Mouse (Mus musculus) T-cell, adult 2 months (primary cell): ENCODE data around the gene Creb5.
A peak's percentile ranks its signal among the peaks of the same experiment; 100 is the strongest.

Source experiments
- DNase-seq: peaks from one replicate; pipeline ENCODE4 v3.0.0; 2022; ENCODE audit warnings: low spot score

The Creb5 gene

GRCm38 (mm10) chr6:53319543-53320325 lies 32.7 kb downstream of the Creb5 start:
- DNase-seq = no peak

GRCm38 (mm10) chr6:53337398-53337797 lies 50.3 kb downstream of the Creb5 start:
- DNase-seq = no peak

GRCm38 (mm10) chr6:53352311-53352960 lies 65.4 kb downstream of the Creb5 start:
- DNase-seq = no peak

GRCm38 (mm10) chr6:53356328-53356727 lies 69.3 kb downstream of the Creb5 start:
- DNase-seq = no peak

GRCm38 (mm10) chr6:53363535-53363934 lies 76.5 kb downstream of the Creb5 start:
- no peak for DNase-seq

- DNase-seq = no peak
These were observed 76.9 kb downstream of the Creb5 start for GRCm38 (mm10) chr6:53363981-53364391.

- DNase-seq = no peak
These were observed 82.1 kb downstream of the Creb5 start for GRCm38 (mm10) chr6:53369147-53369546.

GRCm38 (mm10) chr6:53369928-53370327 lies 82.9 kb downstream of the Creb5 start:
- peak; percentile 65 for DNase-seq

GRCm38 (mm10) chr6:53371962-53372361 lies 84.9 kb downstream of the Creb5 start:
- DNase-seq = no peak

- no peak for DNase-seq
These were observed 87.4 kb downstream of the Creb5 start for GRCm38 (mm10) chr6:53374315-53374941.

- DNase-seq = peak; percentile 16
These were observed 102.2 kb downstream of the Creb5 start for GRCm38 (mm10) chr6:53389277-53389676.

- peak; percentile 15 for DNase-seq
These were observed 103.3 kb downstream of the Creb5 start for GRCm38 (mm10) chr6:53390413-53390812.

- DNase-seq = no peak
These were observed 107.0 kb downstream of the Creb5 start for GRCm38 (mm10) chr6:53394026-53394425.

- no peak for DNase-seq
These were observed 108.1 kb downstream of the Creb5 start for GRCm38 (mm10) chr6:53395208-53395607.

GRCm38 (mm10) chr6:53396421-53396820 lies 109.4 kb downstream of the Creb5 start:
- DNase-seq = no peak

GRCm38 (mm10) chr6:53397797-53398196 lies 110.7 kb downstream of the Creb5 start:
- no peak for DNase-seq

- no peak for DNase-seq
These were observed 111.4 kb downstream of the Creb5 start for GRCm38 (mm10) chr6:53398297-53399140.

GRCm38 (mm10) chr6:53401364-53401763 lies 114.3 kb downstream of the Creb5 start:
- DNase-seq = no peak

- DNase-seq = peak; percentile 85
These were observed 115.5 kb downstream of the Creb5 start for GRCm38 (mm10) chr6:53402551-53402950.

- DNase-seq = peak; percentile 21
These were observed 122.1 kb downstream of the Creb5 start for GRCm38 (mm10) chr6:53409183-53409582.

- no peak for DNase-seq
These were observed 134.3 kb downstream of the Creb5 start for GRCm38 (mm10) chr6:53421345-53421744.

GRCm38 (mm10) chr6:53429368-53429767 lies 142.3 kb downstream of the Creb5 start:
- no peak for DNase-seq
